Mouse (Mus musculus): Measurements from ENCODE around the gene Mfsd10.

Gene Mfsd10

GRCm38 (mm10) chr5:34636481-34637287, at the start of gene Mfsd10:
TSS of gene Mfsd10 (minus strand) at chr5:34637212.
- DNase-seq: peak; percentile 86 to 90

GRCm38 (mm10) chr5:34670280-34670679, 33.3 kb upstream of the Mfsd10 start:
- no peak for DNase-seq

- DNase-seq: peak in 1 of 2 experiments; percentile 9
Observed at GRCm38 (mm10) chr5:34669493-34669892, 32.5 kb upstream of the Mfsd10 start.

- no peak for DNase-seq
Observed at GRCm38 (mm10) chr5:34663231-34663630, 26.2 kb upstream of the Mfsd10 start.

- no peak for DNase-seq
Observed at GRCm38 (mm10) chr5:34661909-34662308, 24.9 kb upstream of the Mfsd10 start.

- DNase-seq: no peak
Observed at GRCm38 (mm10) chr5:34660591-34661130, 23.6 kb upstream of the Mfsd10 start.

- DNase-seq: peak; percentile 100
Observed at GRCm38 (mm10) chr5:34659686-34660590, 22.9 kb upstream of the Mfsd10 start, which contains the start of the genes Nop14 and Grk4. TSS of gene Nop14 (minus strand) at chr5:34660148. TSS of gene Grk4 (plus strand) at chr5:34660379.

- no peak for DNase-seq
Observed at GRCm38 (mm10) chr5:34657556-34657955, 20.5 kb upstream of the Mfsd10 start.

- DNase-seq: peak; percentile 43 to 44
Observed at GRCm38 (mm10) chr5:34654881-34655280, 17.9 kb upstream of the Mfsd10 start.

GRCm38 (mm10) chr5:34652961-34653360, 15.9 kb upstream of the Mfsd10 start:
- no peak for DNase-seq

- peak; percentile 77 to 83 for DNase-seq
Observed at GRCm38 (mm10) chr5:34647581-34647980, 10.6 kb upstream of the Mfsd10 start.

- peak; percentile 69 to 73 for DNase-seq
Observed at GRCm38 (mm10) chr5:34642932-34643331, 5.9 kb upstream of the Mfsd10 start.

- no peak for DNase-seq
Observed at GRCm38 (mm10) chr5:34641991-34642390, 5.0 kb upstream of the Mfsd10 start.

GRCm38 (mm10) chr5:34637591-34638156, 662 bp upstream of the Mfsd10 start:
- DNase-seq: no peak

- DNase-seq: peak; percentile 30 to 35
Observed at GRCm38 (mm10) chr5:34635665-34636192, 1.3 kb downstream of the Mfsd10 start.

- peak in 1 of 2 experiments; percentile 9 for DNase-seq
Observed at GRCm38 (mm10) chr5:34634746-34635400, 2.1 kb downstream of the Mfsd10 start.

- DNase-seq: peak; percentile 24 to 30
Observed at GRCm38 (mm10) chr5:34633641-34634040, 3.4 kb downstream of the Mfsd10 start.

- DNase-seq: no peak
Observed at GRCm38 (mm10) chr5:34632996-34633395, 4.0 kb downstream of the Mfsd10 start.

- no peak for DNase-seq
Observed at GRCm38 (mm10) chr5:34609966-34610365, 27.0 kb downstream of the Mfsd10 start.

- DNase-seq: peak; percentile 68 to 71
Observed at GRCm38 (mm10) chr5:34608226-34608625, 28.8 kb downstream of the Mfsd10 start.

GRCm38 (mm10) chr5:34607100-34607880, 29.7 kb downstream of the Mfsd10 start:
- peak; percentile 45 to 47 for DNase-seq
